Mouse (Mus musculus): ENCODE measurements around the gene Abcc1. TPM values are rescaled to one million over a fixed set of nuclear protein-coding genes. Genes with fewer than 3 reads are reported as not detected.
A peak's percentile ranks its signal among the peaks of the same experiment; 100 is the strongest.

Gene Abcc1
- total and polyA plus RNA-seq, 3 experiments, result 30.2 to 49.7 (median 37.4) TPM

DNA sequence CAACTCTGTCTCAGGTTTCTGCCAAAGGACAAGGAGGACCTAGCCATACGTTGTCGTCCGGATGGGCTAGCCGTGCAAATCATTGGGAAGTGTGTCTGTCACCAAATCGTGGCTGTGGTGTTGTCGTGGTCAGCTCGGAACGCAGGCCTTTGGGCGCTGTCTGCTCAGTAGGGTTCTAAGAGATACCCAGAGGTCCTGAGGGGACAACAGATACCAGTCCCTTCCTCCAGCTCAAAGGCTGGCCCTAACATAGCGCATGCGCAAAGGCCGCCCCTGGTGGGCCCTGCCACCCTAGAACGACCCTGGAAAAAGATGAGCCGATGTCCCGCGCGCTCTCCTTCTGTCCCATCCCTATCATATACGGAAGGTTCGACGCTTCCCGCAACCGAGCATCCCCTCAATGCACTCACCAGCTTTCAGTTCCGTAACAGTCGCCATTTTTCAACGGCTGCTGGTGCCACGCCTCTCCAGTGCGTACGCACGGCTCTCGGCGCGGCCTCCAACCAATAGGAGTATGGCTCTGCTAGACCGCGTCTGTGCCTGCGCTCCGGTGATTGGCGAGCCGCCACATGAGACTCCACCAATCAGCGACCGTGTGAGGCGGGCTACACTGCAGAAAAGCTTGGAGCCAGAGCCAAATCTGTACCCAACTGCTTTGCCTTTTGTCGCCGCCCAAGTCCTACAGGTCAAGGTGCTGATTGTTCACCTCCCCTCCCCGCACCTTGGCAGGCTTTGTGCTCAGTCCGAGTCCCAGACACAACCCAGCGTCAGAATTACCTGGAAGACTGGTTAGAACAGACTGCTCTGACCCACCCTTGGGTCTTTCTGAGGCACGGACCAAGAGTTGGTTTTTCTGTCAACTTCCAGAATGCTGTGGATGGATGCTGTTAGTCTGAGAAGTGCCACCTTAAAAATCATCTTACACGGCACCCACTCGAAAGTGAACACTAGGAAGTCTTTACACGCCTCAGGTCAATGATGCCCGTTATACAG is 44.2 kb upstream of the Abcc1 start, which contains the start of gene Fopnl:
Gene Fopnl (minus strand): TSS at position 522 of the 993 bp plus-strand sequence.
- Histone ChIP-seq H3K27ac (ENCODE audit: insufficient read depth, low read depth) (peak within 1 kb of the TSS; percentile 45), H3K27me3 (replicated peaks) (peaks cover 2% of the 10 kb centered on the region), H3K4me1 (ENCODE audit: control insufficient read depth in 1 of 2, insufficient read depth in 2 of 2) (peaks cover 7 to 31% of the 10 kb centered on the region in 2 experiments), H3K9ac (ENCODE audit: insufficient read depth, low read depth) (peak within 1 kb of the TSS; percentile 70), H3K36me3 (replicated peaks in 1 of 2; ENCODE audit: control insufficient read depth in 1 of 2, insufficient read depth in 1 of 2, low read length in 1 of 2) (peaks cover 6 to 24% of the 10 kb centered on the region in 2 experiments), H3K4me3 (replicated peaks in 1 of 3; ENCODE audit: low read depth in 2 of 3, low read length in 2 of 3, poor library complexity in 1 of 3) (peak within 1 kb of the TSS; percentile 72 to 98 (median 85)), H3K79me2 (replicated peaks; ENCODE audit: control insufficient read depth, extremely low read depth, insufficient read depth, poor library complexity, severe bottlenecking) (peaks cover 16% of the 10 kb centered on the region), H3K9me3 (replicated peaks; ENCODE audit: low read length) (no peaks in the 10 kb centered on the region), H3K4me2 (ENCODE audit: insufficient read depth, low read depth, poor library complexity, severe bottlenecking) (peak within 1 kb of the TSS; percentile 67)
- in situ Hi-C loops (cut with MboI; ENCODE audit: low pct_ligation_motif_present, low pct_unique_long_range_greater_than_20kb, low sequenced_read_pairs), result no loop called here
- dilution Hi-C loops (cut with MboI; ENCODE audit: extremely low pct_ligation_motif_present, extremely low pct_unique_long_range_greater_than_20kb, low sequenced_read_pairs), result no loop called here
- peak; percentile 99 for DNase-seq (ENCODE audit: extremely low read depth)
- TF ChIP-seq CHD2 (IDR thresholded peaks at IDR 0.05; ENCODE audit: low read length), result peak; percentile 81
- TF ChIP-seq IRF4 (IDR thresholded peaks at IDR 0.05; ENCODE audit: low read depth, low read length), result peak; percentile 79
- TF ChIP-seq ELF1 (IDR thresholded peaks at IDR 0.05; ENCODE audit: low read depth, low read length), result peak; percentile 81
- TF ChIP-seq ETS1 (conservative IDR thresholded peaks at IDR 0.05; ENCODE audit: low read depth, low read length), result no peak
- TF ChIP-seq E2F4 (IDR thresholded peaks at IDR 0.05; ENCODE audit: insufficient replicate concordance, low read depth, low read length), result no peak
- TF ChIP-seq TCF12 (IDR thresholded peaks at IDR 0.05; ENCODE audit: low read depth, low read length), result peak; percentile 92; the same call in 1 of the 2 replicates
- TF ChIP-seq ZMIZ1 (IDR thresholded peaks at IDR 0.05; ENCODE audit: low read depth, low read length), result peak; percentile 88
- no peak for TF ChIP-seq CTCF (conservative IDR thresholded peaks at IDR 0.05 in 1 of 2, IDR thresholded peaks at IDR 0.05 in 1 of 2; ENCODE audit: low read depth in 2 of 2, low read length in 2 of 2)
- peak; percentile 84 for TF ChIP-seq MYC (IDR thresholded peaks at IDR 0.05; ENCODE audit: low read depth, low read length)
- TF ChIP-seq SMC3 (IDR thresholded peaks at IDR 0.05; ENCODE audit: low read depth, low read length), result no peak
- peak; percentile 87 for TF ChIP-seq TBP (conservative IDR thresholded peaks at IDR 0.05; ENCODE audit: low read depth, low read length)
- TF ChIP-seq MAZ (IDR thresholded peaks at IDR 0.05; ENCODE audit: low read depth, low read length), result no peak
- peak; percentile 66; the same call in 1 of the 2 replicates for TF ChIP-seq KAT2A (IDR thresholded peaks at IDR 0.05; ENCODE audit: insufficient replicate concordance, low read length)
- no peak for TF ChIP-seq UBTF (IDR thresholded peaks at IDR 0.05; ENCODE audit: low read depth, low read length)
- TF ChIP-seq EP300 (IDR thresholded peaks at IDR 0.05; ENCODE audit: low read length), result 0 out of 2 replicates have a peak, but pooled peaks have one; percentile 29
- TF ChIP-seq USF2 (conservative IDR thresholded peaks at IDR 0.05; ENCODE audit: low read depth, low read length), result no peak
- TF ChIP-seq PAX5 (IDR thresholded peaks at IDR 0.05; ENCODE audit: low read length), result no peak
- peak; percentile 55; the same call in 1 of the 2 replicates for TF ChIP-seq RCOR1 (conservative IDR thresholded peaks at IDR 0.05; ENCODE audit: low read depth, low read length)
- no peak for TF ChIP-seq CHD1 (IDR thresholded peaks at IDR 0.05; ENCODE audit: low read depth, low read length)
- TF ChIP-seq ZC3H11A (IDR thresholded peaks at IDR 0.05; ENCODE audit: low read depth, low read length), result no peak
- TF ChIP-seq MAX (IDR thresholded peaks at IDR 0.05; ENCODE audit: low read length), result peak; percentile 80; the same call in 1 of the 2 replicates
- TF ChIP-seq ZNF384 (IDR thresholded peaks at IDR 0.05; ENCODE audit: low read depth, low read length), result no peak
- peak; percentile 93 for TF ChIP-seq NRF1 (IDR thresholded peaks at IDR 0.05; ENCODE audit: low read depth, low read length)
- no peak for TF ChIP-seq MAFK (IDR thresholded peaks at IDR 0.05; ENCODE audit: insufficient replicate concordance, low read length)
- TF ChIP-seq ZKSCAN1 (IDR thresholded peaks at IDR 0.05; ENCODE audit: borderline replicate concordance, low read depth, low read length), result no peak
- TF ChIP-seq JUND (conservative IDR thresholded peaks at IDR 0.05; ENCODE audit: low read depth, low read length), result no peak
- no peak for TF ChIP-seq GABPA (IDR thresholded peaks at IDR 0.05; ENCODE audit: insufficient replicate concordance, low read depth, low read length)
- TF ChIP-seq USF1 (IDR thresholded peaks at IDR 0.05; ENCODE audit: low read depth, low read length), result no peak
- TF ChIP-seq BHLHE40 (IDR thresholded peaks at IDR 0.05; ENCODE audit: low read depth, low read length), result no peak
- TF ChIP-seq POLR2AphosphoS2 (IDR thresholded peaks at IDR 0.05; ENCODE audit: low read depth, low read length), result peak; percentile 88
- peak; percentile 74 for TF ChIP-seq HCFC1 (IDR thresholded peaks at IDR 0.05; ENCODE audit: low read depth, low read length)
- peak; percentile 96 for TF ChIP-seq NELFE (IDR thresholded peaks at IDR 0.05; ENCODE audit: low read depth, low read length)
- 0 out of 2 replicates have a peak, but pooled peaks have one; percentile 55 for TF ChIP-seq MXI1 (IDR thresholded peaks at IDR 0.05; ENCODE audit: low read depth, low read length)
- no peak; the same call in 1 of the 2 replicates for TF ChIP-seq RAD21 (IDR thresholded peaks at IDR 0.05; ENCODE audit: low read depth, low read length)
- peak; percentile 92 for TF ChIP-seq POLR2A (IDR thresholded peaks at IDR 0.05; ENCODE audit: low read depth, low read length)
- TF ChIP-seq MEF2A (IDR thresholded peaks at IDR 0.05; ENCODE audit: borderline replicate concordance, low read depth, low read length), result peak; percentile 62; the same call in 1 of the 2 replicates
- no peak for TF ChIP-seq JUN (IDR thresholded peaks at IDR 0.05; ENCODE audit: insufficient read depth, low read depth, low read length)
